Mouse (Mus musculus): ENCODE results near the gene Taar8b. TPM values are rescaled to one million over a fixed set of nuclear protein-coding genes. Genes with fewer than 3 reads are reported as not detected.
"Not testable (repeated sequence)": the region's sequence is repeated elsewhere in the genome, so short reads cannot be mapped to it uniquely, and the experiment has no call there.

Taar8b gene
- polyA plus RNA-seq, 2 experiments = not detected

GRCm38 (mm10) chr10:24131451-24132262 lies 39.6 kb upstream of the Taar8b start:
- Histone ChIP-seq H3K27me3 (ENCODE audit: control insufficient read depth, insufficient read depth, low read length) (no peaks in the 10 kb centered on the region), H3K4me2 (replicated peaks; ENCODE audit: low read depth, low read length, severe bottlenecking) (peak overlapping the region; percentile 42), H3K4me1 (ENCODE audit: control insufficient read depth, insufficient read depth, low read length) (peaks cover 3% of the 10 kb centered on the region; the same call in 1 of the 2 replicates), H3K27ac (replicated peaks; ENCODE audit: low read depth, low read length) (no peak overlapping the region), H3K36me3 (ENCODE audit: control insufficient read depth, insufficient read depth, low read length) (no peaks in the 10 kb centered on the region), H3K4me3 (replicated peaks; ENCODE audit: low read length) (peak overlapping the region; percentile 19), H3K9ac (ENCODE audit: low read depth, low read length, severe bottlenecking) (peak overlapping the region; percentile 16; the same call in 1 of the 2 replicates), H3K9me3 (ENCODE audit: control insufficient read depth, low read length) (no peaks in the 10 kb centered on the region)
- WGBS = 12% methylated on average over 9 of the region's 9 CpGs
- ATAC-seq (ENCODE audit: low FRiP score, low read depth) (peak; percentile 71; the same call in 1 of the 2 replicates), DNase-seq (ENCODE audit: low spot score) (peak; percentile 95)
- no peak for TF ChIP-seq POLR2A (IDR thresholded peaks at IDR 0.05; ENCODE audit: borderline replicate concordance, extremely low read depth, insufficient read depth, insufficient read length)

DNA sequence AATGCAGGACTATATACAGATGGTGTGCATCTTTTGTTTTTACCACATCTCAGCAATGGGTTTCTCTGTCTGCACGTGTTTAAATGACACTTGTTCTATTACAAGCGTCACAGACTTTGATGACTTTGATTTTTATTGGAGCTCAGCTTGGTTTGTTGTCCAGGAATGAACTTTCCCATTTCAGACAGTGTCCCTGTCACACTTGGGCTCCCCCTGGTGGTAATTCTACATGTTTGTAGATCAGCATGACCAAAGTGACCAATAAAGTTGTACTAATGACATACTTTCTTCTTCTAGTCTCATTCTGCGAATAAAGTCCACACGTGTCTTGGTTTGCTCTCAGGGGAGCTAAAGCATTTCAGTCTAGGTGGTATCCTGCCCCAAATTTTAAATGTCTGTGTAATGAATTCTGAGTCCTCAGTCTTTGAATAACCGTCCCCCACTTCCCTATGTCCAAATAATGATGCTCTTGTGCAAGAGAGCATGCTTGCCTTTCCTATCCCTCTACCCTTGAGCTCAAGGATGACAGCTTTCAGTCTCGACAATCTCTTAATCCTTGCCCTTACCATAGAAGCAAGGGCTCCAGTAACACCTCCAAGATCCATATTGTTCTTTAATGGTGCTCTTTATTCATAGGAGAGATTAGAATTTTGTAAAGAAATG lies 19.2 kb upstream of the Taar8b start:
- H3K27ac ChIP-seq (replicated peaks; ENCODE audit: low read depth, low read length) = no peak overlapping the region
- ATAC-seq (ENCODE audit: low FRiP score, low read depth) (no peak), DNase-seq (ENCODE audit: low spot score) (peak; percentile 65)
- no peak overlapping the region for H3K4me3 ChIP-seq (replicated peaks; ENCODE audit: low read length)
- H3K36me3 ChIP-seq (ENCODE audit: control insufficient read depth, insufficient read depth, low read length) = no peaks in the 10 kb centered on the region
- WGBS = 50% methylated on average over 6 of the region's 6 CpGs
- H3K4me1 ChIP-seq (ENCODE audit: control insufficient read depth, insufficient read depth, low read length) = no peaks in the 10 kb centered on the region
- no peak overlapping the region for H3K4me2 ChIP-seq (replicated peaks; ENCODE audit: low read depth, low read length, severe bottlenecking)
- no peaks in the 10 kb centered on the region for H3K9me3 ChIP-seq (ENCODE audit: control insufficient read depth, low read length)
- TF ChIP-seq POLR2A (IDR thresholded peaks at IDR 0.05; ENCODE audit: borderline replicate concordance, extremely low read depth, insufficient read depth, insufficient read length) = no peak
- no peak overlapping the region for H3K9ac ChIP-seq (ENCODE audit: low read depth, low read length, severe bottlenecking)
- no peaks in the 10 kb centered on the region for H3K27me3 ChIP-seq (ENCODE audit: control insufficient read depth, insufficient read depth, low read length)

GRCm38 (mm10) chr10:24109434-24109833 lies 17.3 kb upstream of the Taar8b start, which contains the start of gene Taar9:
TSS of gene Taar9 (minus strand) at chr10:24109534.
- not testable (repeated sequence) for H3K9ac ChIP-seq (ENCODE audit: low read depth, low read length, severe bottlenecking); DNase-seq (ENCODE audit: low spot score); ATAC-seq (ENCODE audit: low FRiP score, low read depth); H3K4me3 ChIP-seq (replicated peaks; ENCODE audit: low read length); H3K4me1 ChIP-seq (ENCODE audit: control insufficient read depth, insufficient read depth, low read length); H3K9me3 ChIP-seq (ENCODE audit: control insufficient read depth, low read length); H3K4me2 ChIP-seq (replicated peaks; ENCODE audit: low read depth, low read length, severe bottlenecking); H3K27me3 ChIP-seq (ENCODE audit: control insufficient read depth, insufficient read depth, low read length); H3K27ac ChIP-seq (replicated peaks; ENCODE audit: low read depth, low read length); H3K36me3 ChIP-seq (ENCODE audit: control insufficient read depth, insufficient read depth, low read length)
- 79% methylated on average over 8 of the region's 8 CpGs for WGBS

- no peak overlapping the region for H3K9ac ChIP-seq (ENCODE audit: low read depth, low read length, severe bottlenecking)
Measured at GRCm38 (mm10) chr10:24108236-24108635, 16.1 kb upstream of the Taar8b start.

GRCm38 (mm10) chr10:24107747-24108146 lies 15.7 kb upstream of the Taar8b start:
- no peaks in the 10 kb centered on the region for H3K27me3 ChIP-seq (ENCODE audit: control insufficient read depth, insufficient read depth, low read length)
- 45% methylated on average over 5 of the region's 5 CpGs for WGBS
- ATAC-seq (ENCODE audit: low FRiP score, low read depth) = no peak
- no peak overlapping the region for H3K27ac ChIP-seq (replicated peaks; ENCODE audit: low read depth, low read length)
- no peaks in the 10 kb centered on the region for H3K4me1 ChIP-seq (ENCODE audit: control insufficient read depth, insufficient read depth, low read length)
- no peak overlapping the region for H3K4me3 ChIP-seq (replicated peaks; ENCODE audit: low read length)
- DNase-seq (ENCODE audit: low spot score) = no peak
- no peak for TF ChIP-seq POLR2A (IDR thresholded peaks at IDR 0.05; ENCODE audit: borderline replicate concordance, extremely low read depth, insufficient read depth, insufficient read length)
- no peak overlapping the region for H3K4me2 ChIP-seq (replicated peaks; ENCODE audit: low read depth, low read length, severe bottlenecking)
- H3K9ac ChIP-seq (ENCODE audit: low read depth, low read length, severe bottlenecking) = no peak overlapping the region
- no peaks in the 10 kb centered on the region for H3K36me3 ChIP-seq (ENCODE audit: control insufficient read depth, insufficient read depth, low read length)
- no peaks in the 10 kb centered on the region for H3K9me3 ChIP-seq (ENCODE audit: control insufficient read depth, low read length)

More at GRCm38 (mm10) chr10:24108236-24108635, 16.1 kb upstream of the Taar8b start:
- Histone ChIP-seq H3K36me3 (ENCODE audit: control insufficient read depth, insufficient read depth, low read length) (no peaks in the 10 kb centered on the region), H3K4me3 (replicated peaks; ENCODE audit: low read length) (no peak overlapping the region), H3K4me1 (ENCODE audit: control insufficient read depth, insufficient read depth, low read length) (no peaks in the 10 kb centered on the region), H3K27ac (replicated peaks; ENCODE audit: low read depth, low read length) (no peak overlapping the region), H3K4me2 (replicated peaks; ENCODE audit: low read depth, low read length, severe bottlenecking) (no peak overlapping the region), H3K27me3 (ENCODE audit: control insufficient read depth, insufficient read depth, low read length) (no peaks in the 10 kb centered on the region), H3K9me3 (ENCODE audit: control insufficient read depth, low read length) (no peaks in the 10 kb centered on the region)
- 47% methylated on average over 3 of the region's 3 CpGs for WGBS
- ATAC-seq (ENCODE audit: low FRiP score, low read depth) = no peak
- TF ChIP-seq POLR2A (IDR thresholded peaks at IDR 0.05; ENCODE audit: borderline replicate concordance, extremely low read depth, insufficient read depth, insufficient read length) = no peak
- no peak for DNase-seq (ENCODE audit: low spot score)

GRCm38 (mm10) chr10:24103299-24103698 lies 11.2 kb upstream of the Taar8b start:
- WGBS = 27% methylated on average over 1 of the region's 1 CpGs
- H3K9ac ChIP-seq (ENCODE audit: low read depth, low read length, severe bottlenecking); H3K27me3 ChIP-seq (ENCODE audit: control insufficient read depth, insufficient read depth, low read length); DNase-seq (ENCODE audit: low spot score); H3K36me3 ChIP-seq (ENCODE audit: control insufficient read depth, insufficient read depth, low read length); H3K4me3 ChIP-seq (replicated peaks; ENCODE audit: low read length); H3K27ac ChIP-seq (replicated peaks; ENCODE audit: low read depth, low read length); H3K4me2 ChIP-seq (replicated peaks; ENCODE audit: low read depth, low read length, severe bottlenecking); H3K9me3 ChIP-seq (ENCODE audit: control insufficient read depth, low read length); ATAC-seq (ENCODE audit: low FRiP score, low read depth); H3K4me1 ChIP-seq (ENCODE audit: control insufficient read depth, insufficient read depth, low read length): not testable (repeated sequence)

- not testable (repeated sequence) for H3K27ac ChIP-seq (replicated peaks; ENCODE audit: low read depth, low read length); H3K9me3 ChIP-seq (ENCODE audit: control insufficient read depth, low read length); H3K4me1 ChIP-seq (ENCODE audit: control insufficient read depth, insufficient read depth, low read length); H3K27me3 ChIP-seq (ENCODE audit: control insufficient read depth, insufficient read depth, low read length); H3K4me3 ChIP-seq (replicated peaks; ENCODE audit: low read length); ATAC-seq (ENCODE audit: low FRiP score, low read depth); H3K36me3 ChIP-seq (ENCODE audit: control insufficient read depth, insufficient read depth, low read length); H3K9ac ChIP-seq (ENCODE audit: low read depth, low read length, severe bottlenecking); H3K4me2 ChIP-seq (replicated peaks; ENCODE audit: low read depth, low read length, severe bottlenecking); DNase-seq (ENCODE audit: low spot score)
- WGBS = 83% methylated on average over 1 of the region's 3 CpGs
Measured at GRCm38 (mm10) chr10:24101812-24102211, 9.7 kb upstream of the Taar8b start, which contains the start of gene Taar8c. TSS of gene Taar8c (minus strand) at chr10:24101912.
